Mouse (Mus musculus): ENCODE data around the gene Cops6. TPM values are rescaled to one million over a fixed set of nuclear protein-coding genes. Genes with fewer than 3 reads are reported as not detected.
A peak's percentile ranks its signal among the peaks of the same experiment; 100 is the strongest.

Cops6 gene
- total RNA-seq, 4 experiments from 2014 or later = 107 to 117 (median 110) TPM

GRCm38 (mm10) chr5:138186950-138187638 is 26.2 kb downstream of the Cops6 start, which contains the start of the genes Taf6 and Cnpy4:
TSS of gene Taf6 (minus strand) at chr5:138187451.
TSS of gene Cnpy4 (plus strand) at chr5:138187485.
- peak; percentile 57 to 75 for DNase-seq (ENCODE audit: low spot score in 2 of 2)

- DNase-seq (ENCODE audit: low spot score in 2 of 2) = peak; percentile 40 to 42
Observed at GRCm38 (mm10) chr5:138187661-138188306, 26.9 kb downstream of the Cops6 start.

GRCm38 (mm10) chr5:138193771-138194727 is 33.2 kb downstream of the Cops6 start, which contains the start of gene Mblac1:
TSS of gene Mblac1 (plus strand) at chr5:138194314.
- peak; percentile 68 to 74 for DNase-seq (ENCODE audit: low spot score in 2 of 2)

GRCm38 (mm10) chr5:138194755-138195345 is 34.0 kb downstream of the Cops6 start:
- peak in 1 of 2 experiments; percentile 11 for DNase-seq (ENCODE audit: low spot score in 2 of 2)

- DNase-seq (ENCODE audit: low spot score in 2 of 2) = no peak
Observed at GRCm38 (mm10) chr5:138195463-138195862, 34.6 kb downstream of the Cops6 start.

GRCm38 (mm10) chr5:138199576-138199975 is 38.7 kb downstream of the Cops6 start:
- no peak for DNase-seq (ENCODE audit: low spot score in 2 of 2)

- DNase-seq (ENCODE audit: low spot score in 2 of 2) = no peak
Observed at GRCm38 (mm10) chr5:138202086-138202485, 41.2 kb downstream of the Cops6 start.

- DNase-seq (ENCODE audit: low spot score in 2 of 2) = no peak
Observed at GRCm38 (mm10) chr5:138207253-138207652, 46.4 kb downstream of the Cops6 start.

GRCm38 (mm10) chr5:138207873-138208272 is 47.0 kb downstream of the Cops6 start:
- no peak for DNase-seq (ENCODE audit: low spot score in 2 of 2)

Small RNA genes within 50 kb of the gene (microRNA-seq; reads per million reads assigned to microRNA genes)
- gene Mir106b (446 reads per million, percentile 72 among the genes with 10 or more reads in this experiment), gene Mir25 (218 reads per million, percentile 63 among the genes with 10 or more reads in this experiment), gene Mir93 (2,237 reads per million, percentile 86 among the genes with 10 or more reads in this experiment)

Other genes with a start within 250 kb of the Cops6 start
- gene Cyp3a13, start 239.5 kb upstream of the Cops6 start, total RNA-seq (2022) = under 1 TPM in 2 of 4 experiments, not detected in 2; 0.07 to 0.11 TPM
- under 1 TPM; 0.17 to 0.51 (median 0.36) TPM for gene Gjc3, start 198.0 kb upstream of the Cops6 start, total RNA-seq (2022)
- gene Azgp1, start 179.6 kb upstream of the Cops6 start, total RNA-seq (2022) = under 1 TPM in 1 of 4 experiments, not detected in 3; 0.43 TPM
- not detected for gene Smok3a, start 139.8 kb upstream of the Cops6 start, total RNA-seq (2022)
- gene Smok3b, start 139.6 kb upstream of the Cops6 start, total RNA-seq (2022) = not detected
- not detected for gene Smok3c, start 107.9 kb upstream of the Cops6 start, total RNA-seq (2022)
- 10 to 100 TPM in 3 of 4 experiments, 1 to 10 TPM in 1; 9.6 to 11.6 (median 10.6) TPM for gene Zkscan1, start 76.0 kb upstream of the Cops6 start, total RNA-seq (2022)
- 10 to 100 TPM; 14.3 to 17.0 (median 15.2) TPM for gene Zscan21, start 44.2 kb upstream of the Cops6 start, total RNA-seq (2022)
- gene Zfp113, start 5.3 kb upstream of the Cops6 start, total RNA-seq (2022) = 1 to 10 TPM; 4.8 to 6.6 (median 5.3) TPM
- 10 to 100 TPM in 1 of 4 experiments, 1 to 10 TPM in 3; 7.2 to 10.6 (median 7.5) TPM for gene Ap4m1, start 10.9 kb downstream of the Cops6 start, total RNA-seq (2022)
- 1 to 10 TPM; 6.1 to 8.2 (median 6.8) TPM for gene Mcm7, start 11.4 kb downstream of the Cops6 start, total RNA-seq (2022)
- 10 to 100 TPM; 33.9 to 42.1 (median 36.6) TPM for gene Taf6, start 26.4 kb downstream of the Cops6 start, total RNA-seq (2022)
- gene Cnpy4, start 26.4 kb downstream of the Cops6 start, total RNA-seq (2022) = 1 to 10 TPM; 1.9 to 3.6 (median 2.2) TPM
- gene Mblac1, start 33.2 kb downstream of the Cops6 start, total RNA-seq (2022) = 1 to 10 TPM; 1.5 to 2.3 (median 1.8) TPM
- gene Nxpe5, start 64.8 kb downstream of the Cops6 start, total RNA-seq (2022) = under 1 TPM; 0.12 to 0.38 (median 0.19) TPM
- gene Lamtor4, start 94.4 kb downstream of the Cops6 start, total RNA-seq (2022) = 10 to 100 TPM; 51.1 to 57.2 (median 53.1) TPM
- 1 to 10 TPM; 1.4 to 3.0 (median 2.3) TPM for gene BC037034, start 103.0 kb downstream of the Cops6 start, total RNA-seq (2022)
- under 1 TPM in 1 of 4 experiments, not detected in 3; 0.16 TPM for gene Gal3st4, start 111.8 kb downstream of the Cops6 start, total RNA-seq (2022)
- not detected for gene Gm43720, start 118.9 kb downstream of the Cops6 start, total RNA-seq (2022)
- gene Gpc2, start 118.9 kb downstream of the Cops6 start, total RNA-seq (2022) = under 1 TPM in 2 of 4 experiments, not detected in 2; 0.10 to 0.22 TPM
- gene Stag3, start 119.2 kb downstream of the Cops6 start, total RNA-seq (2022) = not detected
- not detected for gene Pvrig, start 180.9 kb downstream of the Cops6 start, total RNA-seq (2022)

Measured in gastrocnemius, adult 8-10 months (tissue).